Mouse (Mus musculus): ENCODE measurements around the gene Hadh. TPM values are rescaled to one million over a fixed set of nuclear protein-coding genes. Genes with fewer than 3 reads are reported as not detected.

Gene Hadh
- total and polyA plus RNA-seq, 3 experiments: 42.3 to 73.4 (median 46.9) TPM

- no peak for DNase-seq (ENCODE audit: extremely low read depth)
- no peak overlapping the region for H3K4me3 ChIP-seq (replicated peaks in 1 of 3; ENCODE audit: low read depth in 2 of 3, low read length in 2 of 3, poor library complexity in 1 of 3)
- dilution Hi-C loops (cut with MboI; ENCODE audit: extremely low pct_ligation_motif_present, extremely low pct_unique_long_range_greater_than_20kb, low sequenced_read_pairs) (no loop called here), in situ Hi-C loops (cut with MboI; ENCODE audit: low pct_ligation_motif_present, low pct_unique_long_range_greater_than_20kb, low sequenced_read_pairs) (no loop called here)
- no peak for TF ChIP-seq ETS1 (conservative IDR thresholded peaks at IDR 0.05; ENCODE audit: low read depth, low read length)
- TF ChIP-seq USF2 (conservative IDR thresholded peaks at IDR 0.05; ENCODE audit: low read depth, low read length): no peak
- TF ChIP-seq ZC3H11A (IDR thresholded peaks at IDR 0.05; ENCODE audit: low read depth, low read length): no peak
- no peak for TF ChIP-seq TCF12 (IDR thresholded peaks at IDR 0.05; ENCODE audit: low read depth, low read length)
- TF ChIP-seq TBP (conservative IDR thresholded peaks at IDR 0.05; ENCODE audit: low read depth, low read length): no peak
- TF ChIP-seq HCFC1 (IDR thresholded peaks at IDR 0.05; ENCODE audit: low read depth, low read length): no peak
- TF ChIP-seq BHLHE40 (IDR thresholded peaks at IDR 0.05; ENCODE audit: low read depth, low read length): no peak
- H3K9ac ChIP-seq (ENCODE audit: insufficient read depth, low read depth): no peak overlapping the region
- peaks cover 16 to 41% of the 10 kb centered on the region in 2 experiments for H3K36me3 ChIP-seq (replicated peaks in 1 of 2; ENCODE audit: control insufficient read depth in 1 of 2, insufficient read depth in 1 of 2, low read length in 1 of 2)
- H3K4me2 ChIP-seq (ENCODE audit: insufficient read depth, low read depth, poor library complexity, severe bottlenecking): no peak overlapping the region
- no peaks in the 10 kb centered on the region; the same call in 1 of the 2 replicates for H3K79me2 ChIP-seq (replicated peaks; ENCODE audit: control insufficient read depth, extremely low read depth, insufficient read depth, poor library complexity, severe bottlenecking)
- H3K4me1 ChIP-seq (ENCODE audit: control insufficient read depth in 1 of 2, insufficient read depth in 2 of 2): no peaks in the 10 kb centered on the region
- H3K9me3 ChIP-seq (replicated peaks; ENCODE audit: low read length): no peaks in the 10 kb centered on the region
- H3K27ac ChIP-seq (ENCODE audit: insufficient read depth, low read depth): no peak overlapping the region
- H3K27me3 ChIP-seq (replicated peaks): no peaks in the 10 kb centered on the region
These were observed 80.4 kb downstream of the Hadh start for GRCm38 (mm10) chr3:131191454-131191853.

- TF ChIP-seq JUN (IDR thresholded peaks at IDR 0.05; ENCODE audit: insufficient read depth, low read depth, low read length) (no peak), MXI1 (IDR thresholded peaks at IDR 0.05; ENCODE audit: low read depth, low read length) (no peak), ZNF384 (IDR thresholded peaks at IDR 0.05; ENCODE audit: low read depth, low read length) (no peak)
- in situ Hi-C loops (cut with MboI; ENCODE audit: low pct_ligation_motif_present, low pct_unique_long_range_greater_than_20kb, low sequenced_read_pairs): no loop called here
- H3K4me3 ChIP-seq (replicated peaks in 1 of 3; ENCODE audit: low read depth in 2 of 3, low read length in 2 of 3, poor library complexity in 1 of 3): no peak overlapping the region
- no peak for DNase-seq (ENCODE audit: extremely low read depth)
- peaks cover 19 to 46% of the 10 kb centered on the region in 2 experiments for H3K36me3 ChIP-seq (replicated peaks in 1 of 2; ENCODE audit: control insufficient read depth in 1 of 2, insufficient read depth in 1 of 2, low read length in 1 of 2)
- H3K27ac ChIP-seq (ENCODE audit: insufficient read depth, low read depth): no peak overlapping the region
- H3K79me2 ChIP-seq (replicated peaks; ENCODE audit: control insufficient read depth, extremely low read depth, insufficient read depth, poor library complexity, severe bottlenecking): no peaks in the 10 kb centered on the region; the same call in 1 of the 2 replicates
- H3K9me3 ChIP-seq (replicated peaks; ENCODE audit: low read length): no peaks in the 10 kb centered on the region
- no peaks in the 10 kb centered on the region for H3K27me3 ChIP-seq (replicated peaks)
- no peak overlapping the region for H3K9ac ChIP-seq (ENCODE audit: insufficient read depth, low read depth)
- H3K4me1 ChIP-seq (ENCODE audit: control insufficient read depth in 1 of 2, insufficient read depth in 2 of 2): no peaks in the 10 kb centered on the region
- dilution Hi-C loops (cut with MboI; ENCODE audit: extremely low pct_ligation_motif_present, extremely low pct_unique_long_range_greater_than_20kb, low sequenced_read_pairs): no loop called here
- H3K4me2 ChIP-seq (ENCODE audit: insufficient read depth, low read depth, poor library complexity, severe bottlenecking): no peak overlapping the region
These were observed 81.1 kb downstream of the Hadh start for GRCm38 (mm10) chr3:131190671-131191367.

GRCm38 (mm10) chr3:131190239-131190638 lies 81.7 kb downstream of the Hadh start:
- H3K9me3 ChIP-seq (replicated peaks; ENCODE audit: low read length): no peaks in the 10 kb centered on the region
- H3K27me3 ChIP-seq (replicated peaks): no peaks in the 10 kb centered on the region
- no peaks in the 10 kb centered on the region; the same call in 1 of the 2 replicates for H3K79me2 ChIP-seq (replicated peaks; ENCODE audit: control insufficient read depth, extremely low read depth, insufficient read depth, poor library complexity, severe bottlenecking)
- dilution Hi-C loops (cut with MboI; ENCODE audit: extremely low pct_ligation_motif_present, extremely low pct_unique_long_range_greater_than_20kb, low sequenced_read_pairs): no loop called here
- no peak overlapping the region for H3K4me2 ChIP-seq (ENCODE audit: insufficient read depth, low read depth, poor library complexity, severe bottlenecking)
- TF ChIP-seq GABPA (IDR thresholded peaks at IDR 0.05; ENCODE audit: insufficient replicate concordance, low read depth, low read length) (no peak), ELF1 (IDR thresholded peaks at IDR 0.05; ENCODE audit: low read depth, low read length) (no peak), ETS1 (conservative IDR thresholded peaks at IDR 0.05; ENCODE audit: low read depth, low read length) (no peak), SMC3 (IDR thresholded peaks at IDR 0.05; ENCODE audit: low read depth, low read length) (no peak), NRF1 (IDR thresholded peaks at IDR 0.05; ENCODE audit: low read depth, low read length) (no peak), ZMIZ1 (IDR thresholded peaks at IDR 0.05; ENCODE audit: low read depth, low read length) (no peak), MEF2A (IDR thresholded peaks at IDR 0.05; ENCODE audit: borderline replicate concordance, low read depth, low read length) (no peak)
- no peak overlapping the region for H3K27ac ChIP-seq (ENCODE audit: insufficient read depth, low read depth)
- in situ Hi-C loops (cut with MboI; ENCODE audit: low pct_ligation_motif_present, low pct_unique_long_range_greater_than_20kb, low sequenced_read_pairs): no loop called here
- H3K4me3 ChIP-seq (replicated peaks in 1 of 3; ENCODE audit: low read depth in 2 of 3, low read length in 2 of 3, poor library complexity in 1 of 3): no peak overlapping the region
- H3K9ac ChIP-seq (ENCODE audit: insufficient read depth, low read depth): no peak overlapping the region
- H3K36me3 ChIP-seq (replicated peaks in 1 of 2; ENCODE audit: control insufficient read depth in 1 of 2, insufficient read depth in 1 of 2, low read length in 1 of 2): peaks cover 19 to 43% of the 10 kb centered on the region in 2 experiments
- DNase-seq (ENCODE audit: extremely low read depth): no peak
- no peaks in the 10 kb centered on the region for H3K4me1 ChIP-seq (ENCODE audit: control insufficient read depth in 1 of 2, insufficient read depth in 2 of 2)

Measured in CH12.LX (cell line).